Mouse (Mus musculus) naive thymus-derived CD4-positive, alpha-beta T cell, adult 2 months (primary cell): ENCODE measurements at regions not wholly inside any gene's neighbourhood (a gene's known extent, or its start where the extent isn't known, plus 50 kb on each side); places are given as distances from the start of the nearest gene placed in this dataset.
"Not testable (repeated sequence)": the region's sequence is repeated elsewhere in the genome, so short reads cannot be mapped to it uniquely, and the experiment has no call there.

Experiments
- DNase-seq: peaks from one replicate; pipeline ENCODE4 v3.0.0-alpha.2; 2011; ENCODE audit warnings: low read depth

- DNase-seq, result no peak
Observed at GRCm38 (mm10) chr15:19778651-19779050, 670.4 kb upstream of the Cdh12 start.

- DNase-seq, result no peak
Observed at GRCm38 (mm10) chr15:19783883-19784282, 665.2 kb upstream of the Cdh12 start.

- no peak for DNase-seq
Observed at GRCm38 (mm10) chr15:19806994-19807393, 642.1 kb upstream of the Cdh12 start.

GRCm38 (mm10) chr15:19813647-19814046, 635.4 kb upstream of the Cdh12 start:
- no peak for DNase-seq

- DNase-seq, result not testable (repeated sequence)
Observed at GRCm38 (mm10) chr15:19856892-19857655, 592.0 kb upstream of the Cdh12 start.

GRCm38 (mm10) chr15:19857656-19858006, 591.4 kb upstream of the Cdh12 start:
- DNase-seq, result peak; percentile 2

GRCm38 (mm10) chr15:19858668-19859067, 590.4 kb upstream of the Cdh12 start:
- DNase-seq, result no peak

GRCm38 (mm10) chr15:19863979-19864378, 585.1 kb upstream of the Cdh12 start:
- no peak for DNase-seq

- no peak for DNase-seq
Observed at GRCm38 (mm10) chr15:19866559-19866958, 582.5 kb upstream of the Cdh12 start.

- DNase-seq, result no peak
Observed at GRCm38 (mm10) chr15:19869041-19869440, 580.0 kb upstream of the Cdh12 start.

GRCm38 (mm10) chr15:19872611-19873010, 576.5 kb upstream of the Cdh12 start:
- DNase-seq, result no peak
